Mouse (Mus musculus): ENCODE data around the gene Sh3glb1. TPM values are rescaled to one million over a fixed set of nuclear protein-coding genes. Genes with fewer than 3 reads are reported as not detected.
A peak's percentile ranks its signal among the peaks of the same experiment; 100 is the strongest.

The Sh3glb1 gene
- polyA plus RNA-seq, 1 experiment from 2014 or later: 91.4 TPM

DNA sequence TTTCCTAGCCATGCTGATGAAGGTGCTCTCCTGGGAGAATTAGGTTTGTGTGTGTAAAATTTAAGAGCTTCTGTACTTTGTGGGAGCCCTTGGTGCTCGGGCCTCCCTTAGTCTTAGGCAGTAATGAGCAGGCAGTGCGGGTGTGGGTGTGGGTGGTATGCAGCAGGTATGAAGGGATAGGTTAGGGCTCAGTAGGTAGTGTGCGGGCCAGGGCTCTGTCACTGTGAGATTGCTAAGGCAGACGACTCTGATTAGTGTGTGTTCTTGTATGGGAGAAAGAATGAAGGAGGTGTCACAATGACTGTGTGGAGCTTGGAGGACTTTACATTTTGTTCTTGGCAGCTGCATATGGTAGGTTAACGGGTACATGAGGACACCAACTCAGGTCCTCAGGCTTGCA lies 34.0 kb downstream of the Sh3glb1 start:
- Histone ChIP-seq H3K9ac (ENCODE audit: low read length) (no peak overlapping the region), H3K4me1 (ENCODE audit: control insufficient read depth, insufficient read depth, low read length) (no peaks in the 10 kb centered on the region), H3K36me3 (ENCODE audit: control insufficient read depth, insufficient read depth, low read length) (no peaks in the 10 kb centered on the region), H3K27ac (ENCODE audit: low read depth, low read length) (no peak overlapping the region), H3K27me3 (ENCODE audit: control insufficient read depth, insufficient read depth, low read length) (no peaks in the 10 kb centered on the region), H3K4me2 (no peak overlapping the region), H3K4me3 (ENCODE audit: low read depth, low read length) (no peak overlapping the region), H3K9me3 (ENCODE audit: control insufficient read depth, low read length) (no peaks in the 10 kb centered on the region)
- WGBS: 88% methylated on average over 5 of the region's 5 CpGs
- ATAC-seq (ENCODE audit: low FRiP score): no peak
- no peak for DNase-seq (ENCODE audit: low spot score, missing footprints)

DNA sequence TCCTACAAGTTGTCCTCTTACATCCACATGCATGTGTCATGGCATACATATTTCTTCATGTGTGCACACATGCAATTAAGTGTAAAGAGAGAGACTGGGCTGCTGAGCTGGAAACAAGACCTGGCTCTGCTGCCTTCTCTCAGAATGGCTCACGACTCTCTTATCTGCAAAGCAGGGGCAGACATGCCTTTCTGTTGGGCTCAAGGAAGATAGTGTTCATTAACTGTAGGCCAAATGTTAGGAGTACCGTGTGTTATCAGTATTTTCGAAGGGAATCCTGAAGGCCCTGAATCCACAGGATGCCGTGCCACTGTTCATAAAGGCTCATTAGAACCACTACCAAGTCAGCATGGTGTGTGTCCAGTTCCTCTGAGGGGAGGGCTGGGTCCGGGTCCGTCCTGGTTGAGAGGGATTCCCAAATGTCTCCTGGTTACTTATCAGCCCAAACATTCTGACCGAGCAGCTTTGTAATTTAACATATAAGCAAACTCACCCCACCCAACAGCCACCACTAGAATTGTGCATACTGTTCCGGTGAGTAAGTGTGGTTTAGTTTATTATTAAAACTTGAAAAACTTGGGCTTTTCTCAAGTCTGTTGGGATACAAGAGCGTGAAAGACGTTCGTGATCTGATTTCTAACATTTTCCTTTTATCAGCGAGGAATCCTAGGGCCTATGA lies 36.9 kb downstream of the Sh3glb1 start:
- DNase-seq (ENCODE audit: low spot score, missing footprints) (no peak), ATAC-seq (ENCODE audit: low FRiP score) (no peak)
- Histone ChIP-seq H3K36me3 (ENCODE audit: control insufficient read depth, insufficient read depth, low read length) (no peaks in the 10 kb centered on the region), H3K4me2 (no peak overlapping the region), H3K9me3 (ENCODE audit: control insufficient read depth, low read length) (no peaks in the 10 kb centered on the region), H3K27ac (ENCODE audit: low read depth, low read length) (no peak overlapping the region), H3K9ac (ENCODE audit: low read length) (no peak overlapping the region), H3K27me3 (ENCODE audit: control insufficient read depth, insufficient read depth, low read length) (no peaks in the 10 kb centered on the region), H3K4me1 (ENCODE audit: control insufficient read depth, insufficient read depth, low read length) (no peaks in the 10 kb centered on the region), H3K4me3 (ENCODE audit: low read depth, low read length) (no peak overlapping the region)
- WGBS: 93% methylated on average over 12 of the region's 12 CpGs

- WGBS: 85% methylated on average over 5 of the region's 5 CpGs
- Histone ChIP-seq H3K27me3 (ENCODE audit: control insufficient read depth, insufficient read depth, low read length) (no peaks in the 10 kb centered on the region), H3K4me3 (ENCODE audit: low read depth, low read length) (no peak overlapping the region), H3K27ac (ENCODE audit: low read depth, low read length) (no peak overlapping the region), H3K4me2 (no peak overlapping the region), H3K9me3 (ENCODE audit: control insufficient read depth, low read length) (no peaks in the 10 kb centered on the region), H3K4me1 (ENCODE audit: control insufficient read depth, insufficient read depth, low read length) (no peaks in the 10 kb centered on the region), H3K9ac (ENCODE audit: low read length) (no peak overlapping the region), H3K36me3 (ENCODE audit: control insufficient read depth, insufficient read depth, low read length) (no peaks in the 10 kb centered on the region)
- no peak for ATAC-seq (ENCODE audit: low FRiP score)
- no peak for DNase-seq (ENCODE audit: low spot score, missing footprints)
These were observed 38.6 kb downstream of the Sh3glb1 start for GRCm38 (mm10) chr3:144681542-144681941.

- Histone ChIP-seq H3K36me3 (ENCODE audit: control insufficient read depth, insufficient read depth, low read length) (no peaks in the 10 kb centered on the region), H3K9me3 (ENCODE audit: control insufficient read depth, low read length) (no peaks in the 10 kb centered on the region), H3K4me1 (ENCODE audit: control insufficient read depth, insufficient read depth, low read length) (no peaks in the 10 kb centered on the region), H3K27me3 (ENCODE audit: control insufficient read depth, insufficient read depth, low read length) (no peaks in the 10 kb centered on the region), H3K4me3 (ENCODE audit: low read depth, low read length) (no peak overlapping the region), H3K4me2 (no peak overlapping the region), H3K27ac (ENCODE audit: low read depth, low read length) (no peak overlapping the region), H3K9ac (ENCODE audit: low read length) (no peak overlapping the region)
- DNase-seq (ENCODE audit: low spot score, missing footprints) (no peak), ATAC-seq (ENCODE audit: low FRiP score) (no peak)
- WGBS: 79% methylated on average over 8 of the region's 8 CpGs
These were observed 40.4 kb downstream of the Sh3glb1 start for GRCm38 (mm10) chr3:144679701-144680159.

- H3K9me3 ChIP-seq (ENCODE audit: control insufficient read depth, low read length): no peaks in the 10 kb centered on the region
- no peak overlapping the region for H3K27ac ChIP-seq (ENCODE audit: low read depth, low read length)
- no peak overlapping the region for H3K4me2 ChIP-seq
- no peak for ATAC-seq (ENCODE audit: low FRiP score)
- H3K4me1 ChIP-seq (ENCODE audit: control insufficient read depth, insufficient read depth, low read length): no peaks in the 10 kb centered on the region
- H3K27me3 ChIP-seq (ENCODE audit: control insufficient read depth, insufficient read depth, low read length): no peaks in the 10 kb centered on the region
- H3K4me3 ChIP-seq (ENCODE audit: low read depth, low read length): no peak overlapping the region
- WGBS: 77% methylated on average over 4 of the region's 4 CpGs
- no peak overlapping the region for H3K9ac ChIP-seq (ENCODE audit: low read length)
- no peaks in the 10 kb centered on the region for H3K36me3 ChIP-seq (ENCODE audit: control insufficient read depth, insufficient read depth, low read length)
- no peak for DNase-seq (ENCODE audit: low spot score, missing footprints)
These were observed 41.0 kb downstream of the Sh3glb1 start for GRCm38 (mm10) chr3:144679137-144679536.

- Histone ChIP-seq H3K27ac (ENCODE audit: low read depth, low read length) (no peak overlapping the region), H3K4me2 (no peak overlapping the region), H3K4me3 (ENCODE audit: low read depth, low read length) (no peak overlapping the region), H3K36me3 (ENCODE audit: control insufficient read depth, insufficient read depth, low read length) (no peaks in the 10 kb centered on the region), H3K4me1 (ENCODE audit: control insufficient read depth, insufficient read depth, low read length) (no peaks in the 10 kb centered on the region), H3K9me3 (ENCODE audit: control insufficient read depth, low read length) (no peaks in the 10 kb centered on the region), H3K9ac (ENCODE audit: low read length) (no peak overlapping the region), H3K27me3 (ENCODE audit: control insufficient read depth, insufficient read depth, low read length) (no peaks in the 10 kb centered on the region)
- WGBS: 94% methylated on average over 6 of the region's 6 CpGs
- no peak for ATAC-seq (ENCODE audit: low FRiP score)
- no peak for DNase-seq (ENCODE audit: low spot score, missing footprints)
These were observed 42.4 kb downstream of the Sh3glb1 start for GRCm38 (mm10) chr3:144677751-144678150.

- ATAC-seq (ENCODE audit: low FRiP score): no peak
- Histone ChIP-seq H3K4me3 (ENCODE audit: low read depth, low read length) (no peak overlapping the region), H3K27ac (ENCODE audit: low read depth, low read length) (no peak overlapping the region), H3K9me3 (ENCODE audit: control insufficient read depth, low read length) (no peaks in the 10 kb centered on the region), H3K27me3 (ENCODE audit: control insufficient read depth, insufficient read depth, low read length) (no peaks in the 10 kb centered on the region), H3K36me3 (ENCODE audit: control insufficient read depth, insufficient read depth, low read length) (no peaks in the 10 kb centered on the region), H3K4me2 (no peak overlapping the region), H3K9ac (ENCODE audit: low read length) (no peak overlapping the region), H3K4me1 (ENCODE audit: control insufficient read depth, insufficient read depth, low read length) (no peaks in the 10 kb centered on the region)
- DNase-seq (ENCODE audit: low spot score, missing footprints): no peak
- WGBS: 91% methylated on average over 9 of the region's 9 CpGs
These were observed 43.9 kb downstream of the Sh3glb1 start for GRCm38 (mm10) chr3:144676249-144676648.

DNA sequence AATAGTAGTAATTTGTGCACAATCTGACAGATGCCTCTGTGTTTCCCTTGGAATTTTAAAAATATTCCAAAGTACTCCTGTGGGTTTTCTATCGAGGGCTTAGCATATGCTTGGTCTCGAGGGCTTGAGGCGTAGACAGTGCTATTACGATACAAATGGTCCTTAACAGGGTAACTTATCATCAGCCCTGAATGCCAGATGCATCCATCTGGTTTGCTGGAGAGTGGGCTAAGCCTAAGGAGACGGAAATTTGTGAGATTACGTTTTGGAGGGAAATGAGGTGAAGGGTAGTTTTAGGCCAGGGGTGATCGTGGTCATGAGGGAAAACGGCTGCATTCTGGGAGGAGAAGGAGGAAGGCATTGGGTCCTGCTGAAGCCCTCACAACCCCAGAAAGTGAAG lies 48.1 kb downstream of the Sh3glb1 start:
- Histone ChIP-seq H3K4me3 (ENCODE audit: low read depth, low read length) (no peak overlapping the region), H3K4me2 (no peak overlapping the region), H3K27me3 (ENCODE audit: control insufficient read depth, insufficient read depth, low read length) (no peaks in the 10 kb centered on the region), H3K4me1 (ENCODE audit: control insufficient read depth, insufficient read depth, low read length) (no peaks in the 10 kb centered on the region), H3K9me3 (ENCODE audit: control insufficient read depth, low read length) (no peaks in the 10 kb centered on the region), H3K9ac (ENCODE audit: low read length) (no peak overlapping the region), H3K27ac (ENCODE audit: low read depth, low read length) (no peak overlapping the region), H3K36me3 (ENCODE audit: control insufficient read depth, insufficient read depth, low read length) (no peaks in the 10 kb centered on the region)
- ATAC-seq (ENCODE audit: low FRiP score) (no peak), DNase-seq (ENCODE audit: low spot score, missing footprints) (no peak)
- 88% methylated on average over 8 of the region's 8 CpGs for WGBS

DNA sequence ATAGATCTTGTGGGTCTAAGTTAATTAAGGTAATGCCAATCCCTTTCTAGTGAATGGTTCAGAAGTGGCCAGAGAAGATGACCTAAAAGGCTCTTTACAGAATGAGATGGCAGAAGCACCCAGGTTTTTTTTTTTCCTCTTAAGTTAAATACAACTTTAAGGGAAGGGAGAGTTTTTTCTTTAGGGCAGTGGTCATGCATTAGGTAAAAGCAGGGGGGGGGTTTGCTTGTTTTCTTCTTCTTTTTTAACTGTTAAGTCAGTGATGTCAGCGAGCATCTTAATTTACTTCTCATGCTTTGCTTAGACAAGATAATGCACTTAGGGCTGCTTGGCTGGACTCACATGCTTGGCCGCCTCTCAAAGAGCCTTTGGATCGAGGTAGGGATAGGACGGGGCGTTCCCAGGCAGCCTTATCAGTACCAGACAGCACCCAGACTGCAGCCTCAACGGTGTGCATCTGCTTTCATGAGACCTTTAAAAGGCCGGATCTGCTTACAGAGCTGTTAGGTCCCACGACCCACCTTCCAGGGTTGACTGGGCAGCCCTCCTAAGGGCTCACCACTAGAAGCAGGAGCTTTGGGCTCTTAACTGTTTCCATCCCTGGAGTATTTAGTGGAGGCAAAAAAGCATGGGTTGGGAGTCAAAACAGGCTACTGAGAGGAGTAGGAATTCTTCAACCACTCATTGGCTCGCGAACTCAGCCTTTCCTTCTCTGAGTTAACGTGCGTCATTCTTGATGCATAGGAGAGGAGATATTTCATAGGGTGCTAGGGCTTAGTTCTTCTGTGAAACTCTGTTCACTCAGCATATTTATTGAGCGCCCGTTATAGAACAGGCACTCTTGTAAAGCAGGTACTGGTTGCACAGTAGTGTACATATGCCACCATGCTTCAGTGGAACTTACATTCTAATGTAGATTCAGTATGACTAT lies 49.9 kb downstream of the Sh3glb1 start:
- no peaks in the 10 kb centered on the region; the same call in 1 of the 2 replicates for H3K4me1 ChIP-seq (ENCODE audit: control insufficient read depth, insufficient read depth, low read length)
- no peaks in the 10 kb centered on the region for H3K36me3 ChIP-seq (ENCODE audit: control insufficient read depth, insufficient read depth, low read length)
- H3K4me3 ChIP-seq (ENCODE audit: low read depth, low read length): no peak overlapping the region
- DNase-seq (ENCODE audit: low spot score, missing footprints): no peak
- H3K9ac ChIP-seq (ENCODE audit: low read length): no peak overlapping the region
- no peaks in the 10 kb centered on the region for H3K27me3 ChIP-seq (ENCODE audit: control insufficient read depth, insufficient read depth, low read length)
- 45% methylated on average over 14 of the region's 14 CpGs for WGBS
- H3K9me3 ChIP-seq (ENCODE audit: control insufficient read depth, low read length): no peaks in the 10 kb centered on the region
- no peak overlapping the region for H3K27ac ChIP-seq (ENCODE audit: low read depth, low read length)
- H3K4me2 ChIP-seq: no peak overlapping the region
- peak; percentile 58; the same call in 1 of the 2 replicates for ATAC-seq (ENCODE audit: low FRiP score)

Data from midbrain, embryonic 11.5 days (tissue).